Mouse (Mus musculus) urinary bladder, postnatal 36 days (tissue): ENCODE results near the gene Adat1.

ENCODE experiments used
- DNase-seq, 2 experiments: peaks; one replicate each; pipeline ENCODE4 v3.0.0; 2022; ENCODE audit warnings: low spot score in 2 of 2, mixed read lengths in 1 of 2

Gene Adat1

DNA sequence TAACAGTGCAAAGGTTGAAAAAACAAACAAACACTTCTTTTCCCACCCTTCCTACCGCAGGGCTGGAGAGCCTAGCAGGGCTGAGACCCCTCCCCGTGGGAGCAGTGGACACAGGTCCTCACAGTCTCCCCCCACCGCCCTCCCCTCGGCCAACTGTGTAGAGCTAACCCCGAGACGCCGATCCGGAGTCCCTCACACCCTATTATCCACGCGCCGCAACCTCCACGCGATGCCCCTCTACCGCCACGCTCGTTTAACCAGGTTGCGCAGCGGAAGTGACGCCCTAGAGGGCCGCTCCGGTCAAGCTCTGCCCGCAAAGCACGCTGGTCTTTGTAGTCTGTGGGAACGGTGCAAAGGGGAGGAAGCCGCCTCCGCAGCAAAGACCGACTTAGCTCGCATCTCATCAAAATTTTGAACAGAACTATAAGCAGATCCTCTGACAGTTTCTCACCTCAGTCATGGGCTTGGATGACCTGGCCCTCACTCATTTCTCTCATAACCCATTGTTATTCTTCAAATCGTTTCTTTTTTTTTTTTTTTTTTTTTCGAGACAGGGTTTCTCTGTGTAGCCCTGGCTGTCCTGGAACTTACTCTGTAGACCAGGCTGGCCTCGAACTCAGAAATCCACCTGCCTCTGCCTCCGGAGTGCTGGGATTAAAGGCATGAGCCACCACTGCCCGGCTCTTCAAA is at the start of gene Adat1:
Gene Adat1, minus strand, starts transcription at position 290 of the 690 bp plus-strand sequence.
- DNase-seq, result peak; percentile 65 to 88

DNA sequence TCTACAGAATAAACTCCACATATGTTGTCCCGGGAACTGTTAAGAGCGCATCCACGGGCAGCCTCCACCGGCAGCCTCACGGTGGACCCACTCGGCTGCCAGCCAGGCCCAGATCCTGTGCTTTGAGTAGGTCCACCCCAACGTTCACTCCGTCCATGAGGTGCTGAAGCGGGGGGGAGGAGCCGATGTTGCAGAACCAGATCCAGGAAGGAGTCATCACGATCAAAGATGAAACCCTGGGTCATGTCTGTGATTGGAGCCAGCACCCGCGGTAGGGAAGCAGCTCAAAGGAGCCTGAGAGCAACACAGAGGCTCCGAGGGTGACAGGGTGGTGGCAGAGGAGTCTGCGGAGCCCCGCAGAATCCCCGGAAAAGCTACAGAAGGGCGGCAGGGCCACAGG is 45.4 kb upstream of the Adat1 start:
- DNase-seq, result no peak

DNA sequence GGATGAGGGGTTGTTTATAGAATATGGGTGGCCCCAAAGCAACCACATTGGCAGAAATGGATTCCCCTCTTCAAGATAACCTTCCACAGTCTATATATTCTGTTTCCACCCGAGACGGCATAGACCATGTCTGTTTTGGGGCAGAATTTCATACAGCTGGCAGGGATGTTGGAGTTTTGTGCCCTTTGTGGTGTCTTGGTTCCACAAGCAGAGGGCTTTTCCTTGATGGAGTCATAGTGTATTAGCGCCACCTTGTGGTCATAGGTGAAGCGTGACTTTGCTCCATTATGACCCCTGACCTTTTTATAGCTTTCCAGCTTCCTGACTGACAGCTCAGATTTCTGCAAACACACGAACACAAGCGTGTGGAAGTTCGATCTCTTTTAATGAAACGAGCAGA is 42.5 kb upstream of the Adat1 start:
- peak in 1 of 2 experiments; percentile 17 for DNase-seq

DNA sequence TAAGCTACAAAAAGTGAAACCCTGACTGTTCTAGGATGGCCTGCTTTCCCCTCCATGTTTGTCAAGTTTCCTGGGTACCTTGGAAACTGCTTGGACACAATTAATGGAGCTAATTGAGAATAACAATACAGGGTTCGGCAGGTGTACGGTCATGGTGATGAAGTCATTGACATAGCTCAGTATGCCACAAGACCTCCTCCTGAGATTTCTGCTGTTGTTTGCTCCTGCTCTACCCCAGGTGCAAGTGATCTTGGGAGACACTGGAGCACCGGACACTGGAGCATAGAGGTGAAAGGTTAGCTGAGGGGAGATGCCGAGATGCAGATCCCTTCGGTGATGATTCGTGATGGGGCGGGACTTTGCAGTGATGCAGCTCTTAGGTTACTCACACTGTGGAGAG is 41.0 kb upstream of the Adat1 start:
- DNase-seq, result no peak

DNA sequence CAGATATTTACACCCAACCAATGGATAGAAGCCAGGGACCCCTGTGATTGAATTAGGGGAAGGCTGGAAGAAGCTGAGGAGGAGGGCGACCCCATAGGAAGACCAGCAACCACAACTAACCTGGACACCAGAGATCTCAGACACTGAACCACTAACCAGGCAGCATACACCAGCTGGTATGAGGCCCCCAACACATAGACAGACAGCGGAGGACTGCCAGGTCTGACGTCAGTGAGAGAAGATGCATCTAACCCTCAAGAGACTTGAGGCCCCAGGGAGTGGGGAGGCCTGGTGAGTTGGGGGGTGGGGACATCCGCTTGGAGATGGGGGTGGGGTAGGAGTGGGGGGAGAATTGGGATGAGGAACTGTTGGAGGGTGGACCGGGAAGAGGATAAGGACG is 38.6 kb upstream of the Adat1 start:
- DNase-seq, result no peak

DNA sequence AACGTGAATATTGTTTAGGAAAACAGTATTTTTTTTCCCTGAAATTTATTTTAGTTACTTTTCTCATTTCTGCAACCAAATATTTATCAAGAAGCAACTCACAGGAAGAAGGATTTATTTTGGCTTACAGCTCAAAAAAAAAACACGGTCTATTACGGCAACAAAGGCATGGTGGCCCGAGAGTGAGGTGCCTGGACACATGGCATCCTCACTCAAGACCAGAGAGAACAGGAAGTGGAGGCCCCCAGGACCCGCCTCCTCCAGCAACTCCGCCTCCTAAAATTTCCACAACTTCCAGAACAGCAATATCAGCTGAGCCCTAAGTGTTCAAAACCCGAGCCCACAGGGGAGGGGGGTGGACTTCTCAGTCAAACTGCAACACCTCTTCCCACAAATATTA is 37.4 kb upstream of the Adat1 start:
- DNase-seq, result no peak

DNA sequence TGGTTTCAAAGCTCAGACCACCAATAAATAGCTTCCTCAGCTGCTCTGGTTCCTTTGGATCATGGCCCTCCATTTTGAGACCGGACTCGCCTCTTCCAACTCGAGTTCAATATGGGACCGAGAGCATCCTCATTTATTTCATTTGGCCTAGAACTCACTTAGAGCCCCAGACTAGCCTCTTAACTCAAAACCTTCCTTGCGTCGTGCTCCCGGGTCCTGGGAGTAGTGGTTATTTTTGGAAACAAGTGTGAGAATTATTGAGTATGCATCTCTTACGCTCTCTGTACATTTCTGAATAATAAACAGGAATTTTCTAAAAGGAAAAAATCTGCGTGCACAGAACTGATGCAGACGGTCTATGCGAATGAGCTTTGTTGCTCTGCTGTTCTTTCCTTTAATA is 22.8 kb upstream of the Adat1 start, which contains the start of gene Gm6793:
Gene Gm6793, minus strand, starts transcription at position 101 of the 400 bp plus-strand sequence.
- DNase-seq, result no peak

DNA sequence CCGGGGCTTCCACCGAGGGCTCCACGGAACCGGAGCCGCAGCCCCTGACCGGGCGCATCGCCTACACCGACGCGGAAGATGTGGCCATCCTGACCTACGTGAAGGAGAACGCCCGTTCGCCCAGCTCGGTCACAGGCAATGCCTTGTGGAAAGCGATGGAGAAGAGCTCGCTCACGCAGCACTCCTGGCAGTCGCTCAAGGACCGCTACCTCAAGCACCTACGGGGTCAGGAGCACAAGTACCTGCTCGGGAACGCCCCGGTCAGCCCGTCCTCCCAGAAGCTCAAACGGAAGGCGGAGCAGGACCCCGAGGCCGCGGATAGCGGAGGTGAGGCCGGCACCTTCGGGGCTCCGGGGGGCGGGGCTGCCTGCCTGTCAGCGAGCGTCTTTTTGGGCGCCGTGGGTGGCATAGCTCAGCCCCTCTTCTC is 19.7 kb upstream of the Adat1 start:
- peak; percentile 32 to 36 for DNase-seq

DNA sequence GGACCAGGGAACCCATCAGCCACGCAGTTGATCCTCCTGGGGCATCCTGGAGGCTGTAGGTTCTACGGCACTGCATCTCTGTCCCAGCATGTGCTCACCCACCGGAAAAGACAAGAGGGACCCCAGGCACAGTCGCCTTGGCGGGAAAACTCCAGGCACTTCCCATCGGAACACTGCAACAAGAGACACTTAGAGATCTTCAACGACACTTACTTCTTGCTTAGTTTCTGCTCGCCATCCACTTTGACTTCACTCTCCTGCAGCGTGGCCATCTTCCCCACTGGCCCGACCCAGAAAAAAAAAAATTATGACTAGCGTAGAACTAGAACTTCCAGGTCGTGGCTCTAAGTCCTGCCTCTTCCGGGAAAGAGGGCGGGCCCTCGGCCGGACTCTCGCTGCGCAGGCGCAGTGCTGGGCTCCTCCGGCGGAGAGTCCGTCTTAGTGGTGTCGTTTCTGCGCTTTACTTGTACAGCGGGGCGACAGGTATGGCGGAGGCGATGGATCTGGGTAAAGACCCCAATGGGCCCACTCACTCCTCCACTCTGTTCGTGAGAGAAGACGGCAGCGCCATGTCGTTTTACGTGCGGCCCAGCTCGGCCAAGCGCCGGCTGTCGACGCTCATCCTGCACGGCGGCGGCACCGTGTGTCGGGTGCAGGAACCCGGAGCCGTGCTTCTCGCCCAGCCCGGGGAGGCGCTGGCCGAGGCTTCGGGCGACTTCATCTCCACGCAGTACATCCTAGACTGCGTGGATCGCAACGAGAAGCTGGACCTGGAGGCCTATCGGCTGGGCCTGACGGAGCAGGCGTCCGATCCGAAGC is 19.1 kb upstream of the Adat1 start, which contains the start of the genes Kars and Terf2ip:
Gene Kars, minus strand, starts transcription at position 327 of the 819 bp plus-strand sequence.
Gene Terf2ip, plus strand, starts transcription at position 402 of the 819 bp plus-strand sequence.
- peak; percentile 93 for DNase-seq

DNA sequence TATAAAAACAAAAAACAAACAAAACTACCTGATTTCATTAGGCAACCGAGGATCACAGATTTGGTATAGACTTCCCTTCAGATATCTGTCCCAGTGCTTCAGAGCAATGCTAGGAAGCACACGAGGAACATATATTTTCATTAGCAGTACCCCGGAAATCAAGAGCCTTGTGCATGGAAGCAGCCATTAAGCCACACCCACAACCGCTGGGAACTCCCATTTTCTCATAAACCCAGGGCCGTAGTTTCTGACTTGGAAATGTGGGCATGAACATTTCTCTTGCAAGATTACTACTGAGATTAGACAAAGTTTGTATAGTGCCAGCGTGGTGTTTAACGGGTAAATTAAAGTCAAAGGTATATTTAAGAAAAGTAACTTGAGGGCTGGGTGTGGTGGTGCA is 17.5 kb upstream of the Adat1 start:
- DNase-seq, result no peak

DNA sequence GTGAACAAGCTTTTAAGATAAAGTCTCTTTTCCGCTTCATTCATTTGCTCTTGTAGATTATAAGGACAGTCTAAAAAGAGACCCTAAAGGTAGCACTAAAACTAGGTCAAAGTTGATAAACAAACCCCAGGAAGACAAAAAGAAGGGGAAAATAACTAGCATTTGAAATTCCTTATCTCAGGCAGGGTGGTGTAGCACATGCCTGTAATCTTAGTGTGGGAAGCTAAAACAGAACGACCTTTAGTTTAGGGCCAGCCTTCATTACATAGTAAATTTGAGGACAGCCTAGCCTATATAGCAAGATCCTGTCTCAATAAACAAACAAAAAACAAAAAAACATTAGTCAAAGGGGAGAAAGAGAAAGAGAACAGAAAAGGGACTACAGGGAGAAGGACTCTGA is 15.6 kb upstream of the Adat1 start:
- no peak for DNase-seq

DNA sequence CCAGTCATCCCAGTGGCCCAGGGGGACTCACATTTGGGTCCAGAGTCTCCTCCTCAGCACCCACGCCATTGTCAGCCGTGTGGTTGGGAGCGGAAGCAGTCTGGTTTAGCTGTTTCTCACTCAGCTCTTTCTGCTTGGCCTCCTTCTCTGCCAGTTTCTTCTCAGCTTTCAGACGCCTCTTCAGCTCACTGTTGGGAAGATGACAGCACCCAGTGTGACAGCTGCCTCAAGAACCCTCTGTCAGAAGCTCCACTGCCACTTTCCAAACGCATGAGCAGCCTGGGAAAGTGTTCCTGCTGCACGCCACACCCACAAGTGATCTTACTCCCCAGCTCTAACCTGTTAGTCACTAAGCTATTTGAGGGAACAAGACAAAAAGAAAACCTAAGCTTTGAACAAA is 13.5 kb upstream of the Adat1 start:
- DNase-seq, result no peak

DNA sequence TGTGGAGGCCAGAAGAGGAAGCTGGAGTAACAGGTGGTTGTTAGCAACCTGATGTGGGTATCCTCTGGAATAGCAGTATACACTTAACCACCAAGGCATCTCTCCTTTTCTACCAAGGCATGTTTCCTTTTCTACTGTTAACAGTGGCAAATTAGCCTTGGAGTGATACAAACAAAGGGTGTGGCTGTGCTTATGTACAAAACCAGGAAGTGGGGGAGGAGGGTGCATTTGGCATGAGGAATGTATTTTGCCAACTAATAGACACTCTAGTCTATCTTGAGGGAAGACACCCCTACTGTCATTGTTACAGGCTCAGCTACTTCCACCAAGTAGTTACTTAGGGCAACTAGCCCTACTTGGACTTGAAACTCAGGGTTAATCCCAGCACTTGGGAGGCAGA is 12.7 kb upstream of the Adat1 start:
- DNase-seq, result no peak

DNA sequence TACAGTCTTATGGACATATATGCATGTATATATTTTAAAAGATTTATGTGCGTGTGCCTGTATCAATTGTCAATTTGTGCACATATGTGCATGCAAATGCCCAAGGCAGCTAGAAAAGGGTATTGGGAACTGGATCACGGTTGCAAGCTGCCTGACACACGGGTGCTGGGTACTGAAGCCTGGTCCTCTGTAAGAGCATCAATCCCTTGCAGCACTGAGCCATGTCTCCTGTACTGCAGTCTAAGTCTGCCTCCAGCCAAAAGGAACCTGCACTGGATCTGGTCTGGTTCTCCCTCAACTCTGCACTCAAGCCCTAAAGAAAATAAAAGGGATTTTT is 569 bp upstream of the Adat1 start:
- DNase-seq, result no peak

DNA sequence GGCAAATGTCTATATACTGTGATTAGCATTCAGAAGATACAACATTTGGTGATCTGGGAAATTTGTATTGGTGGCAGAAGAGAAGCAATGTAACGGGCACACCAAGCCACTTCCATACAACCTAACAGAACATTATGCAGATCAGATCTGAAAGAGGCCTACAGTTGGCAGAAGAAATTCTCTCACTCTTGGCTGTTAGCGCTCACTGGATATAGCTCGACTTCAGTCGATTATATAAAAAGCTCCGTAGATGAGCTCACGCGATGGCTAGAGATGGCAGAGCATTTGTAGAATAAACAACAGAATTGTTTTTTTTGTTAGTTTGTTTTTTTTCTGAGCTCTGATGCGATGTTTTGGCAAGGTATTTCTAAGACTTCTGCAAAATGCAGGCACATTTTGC is 824 bp downstream of the Adat1 start:
- no peak for DNase-seq

DNA sequence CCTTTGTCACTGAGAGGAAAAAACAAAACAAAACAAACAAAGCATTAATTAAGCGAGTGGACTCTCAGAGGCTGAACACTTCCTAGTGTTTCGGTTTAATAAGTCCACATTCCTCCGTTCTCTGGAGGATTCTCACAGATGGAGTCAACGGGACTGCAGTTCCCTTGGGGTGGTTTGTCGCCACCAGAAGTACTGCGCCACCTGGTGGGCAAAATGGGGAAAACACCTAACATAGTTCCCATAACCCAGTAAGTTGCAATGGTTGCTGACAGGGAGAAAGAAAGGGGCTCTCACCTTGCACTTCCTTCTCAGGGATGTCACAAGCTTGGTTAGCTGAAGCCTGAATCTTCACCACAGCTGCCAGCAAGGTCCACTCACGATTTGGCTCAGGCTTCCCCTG is 2.2 kb downstream of the Adat1 start:
- DNase-seq, result peak; percentile 65 to 68

DNA sequence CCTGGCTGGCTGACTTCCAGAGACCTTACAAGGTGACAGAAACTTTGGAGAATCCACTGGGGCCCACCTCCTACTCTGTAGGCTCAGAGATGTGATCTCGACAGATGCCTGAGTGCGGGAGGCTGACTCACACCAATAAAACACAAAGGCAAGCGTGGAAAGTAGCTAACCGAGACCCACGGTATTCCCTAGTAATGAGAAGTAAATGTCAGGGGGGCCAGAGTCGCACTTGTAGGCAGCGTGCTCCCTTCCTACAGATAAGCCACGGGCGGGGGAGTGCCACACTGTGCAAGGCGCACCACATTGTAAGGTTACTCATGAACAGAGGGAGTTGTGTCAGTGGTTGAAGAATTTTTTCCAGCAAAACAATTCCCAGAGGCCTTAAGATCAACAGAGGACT is 7.6 kb downstream of the Adat1 start:
- DNase-seq, result no peak

DNA sequence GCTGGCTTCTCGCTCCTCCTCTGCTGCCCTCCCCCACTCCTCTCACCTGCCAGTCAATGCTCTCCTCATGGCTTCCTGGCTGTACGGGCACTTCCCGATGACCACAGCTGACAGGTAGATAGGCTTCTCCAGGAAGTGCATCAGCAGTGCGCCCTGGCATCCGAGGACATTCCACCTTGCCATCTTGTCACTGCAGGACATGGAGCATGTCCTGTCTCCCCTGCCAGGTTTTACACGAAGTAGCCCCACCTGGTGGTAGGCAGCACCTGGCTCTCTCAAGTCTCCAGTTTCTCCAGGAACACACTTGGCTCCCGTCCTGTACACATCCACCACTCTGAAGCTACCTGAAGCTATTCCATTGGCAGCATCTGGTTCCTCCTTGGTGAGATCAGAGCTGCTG is 10.0 kb downstream of the Adat1 start:
- no peak for DNase-seq

DNA sequence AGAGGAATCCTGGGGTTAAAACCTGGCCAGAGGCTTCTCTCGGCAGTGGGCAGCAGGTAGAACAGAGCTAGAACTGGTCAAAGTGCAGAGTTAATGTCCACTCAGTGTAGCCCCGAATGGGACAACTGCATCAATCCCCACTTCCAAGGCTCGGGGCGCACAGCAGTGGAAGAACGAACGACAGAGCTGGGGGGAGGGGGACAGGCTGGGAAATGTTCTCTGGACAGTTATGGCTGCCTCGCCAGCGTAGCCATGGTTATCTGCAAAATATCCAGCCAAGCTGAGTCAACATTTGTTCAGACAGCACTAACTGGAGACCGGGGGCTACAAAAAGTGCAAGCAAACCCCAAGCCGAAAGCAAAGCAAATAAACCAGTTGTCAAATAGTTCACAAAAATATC is 14.0 kb downstream of the Adat1 start:
- DNase-seq, result no peak

DNA sequence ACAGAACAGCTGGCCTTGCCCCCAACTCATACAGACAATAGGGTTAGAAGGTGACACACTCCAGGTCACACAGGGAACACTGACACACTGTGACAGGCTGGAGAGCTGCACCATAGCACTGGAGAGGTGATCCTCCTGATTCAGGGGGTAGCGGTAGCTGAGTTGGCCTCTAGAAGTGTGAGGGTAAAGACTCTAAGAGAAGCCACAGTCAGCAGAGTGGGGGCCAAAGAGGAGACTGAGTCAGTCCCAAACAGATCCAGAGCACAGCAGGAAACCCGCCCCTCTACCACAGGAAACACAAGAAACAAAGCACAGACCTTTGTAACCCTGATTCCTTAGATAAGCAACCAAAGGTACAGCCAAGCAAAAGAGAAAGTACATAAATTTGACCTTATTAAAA is 15.8 kb downstream of the Adat1 start:
- DNase-seq, result no peak

DNA sequence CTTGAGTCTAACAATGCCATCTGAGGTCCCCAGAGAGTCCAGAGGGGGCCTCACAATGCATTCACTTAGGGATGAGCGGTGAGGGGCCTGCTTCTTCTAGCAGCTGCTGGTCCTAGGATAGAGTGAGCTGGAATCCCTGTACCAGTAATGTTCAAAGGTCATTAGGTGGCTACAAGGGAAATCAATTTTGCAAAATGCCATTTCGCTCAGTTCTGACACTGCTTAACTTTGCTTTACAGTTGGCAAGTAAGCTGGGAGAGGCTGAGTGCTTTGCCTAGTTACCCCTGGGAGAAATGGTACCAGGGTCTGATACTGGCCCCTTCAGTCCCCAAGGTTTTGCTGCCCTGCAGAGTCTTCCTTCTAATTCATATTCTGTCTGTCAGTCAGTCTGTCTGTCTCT is 16.4 kb downstream of the Adat1 start:
- DNase-seq, result no peak

DNA sequence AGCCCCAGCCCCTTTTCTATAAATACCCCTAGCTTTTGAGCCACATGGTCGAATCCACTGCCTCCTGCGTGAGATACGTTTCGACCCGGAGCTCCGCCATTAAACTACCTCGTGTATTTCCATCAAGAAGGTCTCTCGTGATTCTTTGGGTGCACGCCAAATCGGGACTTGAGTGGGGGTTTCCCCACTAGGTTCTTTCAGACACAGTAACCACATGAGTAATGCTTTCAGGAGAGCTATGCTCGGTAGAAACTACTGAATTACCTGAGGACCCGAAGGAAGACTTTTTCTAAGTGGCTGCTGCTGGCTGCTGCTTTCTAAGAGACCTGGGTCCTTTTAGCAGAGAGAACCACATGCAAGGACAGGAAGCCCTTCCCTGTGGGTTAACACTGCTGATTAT is 18.0 kb downstream of the Adat1 start:
- DNase-seq, result no peak

DNA sequence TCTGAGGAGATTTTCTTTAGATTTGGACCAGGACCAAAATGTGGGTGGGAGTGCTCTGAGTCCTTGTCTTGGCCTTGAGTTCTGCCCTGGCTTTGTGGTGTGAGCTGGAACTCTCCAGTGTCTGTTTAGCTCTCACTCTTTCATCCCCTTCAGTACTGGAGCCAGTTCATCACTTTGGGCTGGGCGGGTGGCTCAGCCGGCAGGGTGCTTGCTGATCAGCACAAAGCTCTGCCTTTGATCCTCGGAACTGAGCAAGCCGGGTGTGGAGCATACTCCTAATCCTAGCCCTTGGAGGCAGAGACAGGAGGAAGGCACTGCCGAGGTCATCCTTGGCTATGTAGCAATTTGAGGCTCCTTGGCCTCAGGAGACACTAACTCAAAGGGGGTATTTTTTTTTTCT is 23.1 kb downstream of the Adat1 start:
- DNase-seq, result no peak
